Mouse (Mus musculus) heart, adult 9 months (tissue): Measurements from ENCODE around the gene Cby3.
"Not testable (repeated sequence)": the region's sequence is repeated elsewhere in the genome, so short reads cannot be mapped to it uniquely, and the experiment has no call there.

Experiments used
- DNase-seq, 2 experiments: peaks; one replicate each; pipeline ENCODE4 v3.0.0; 2022; ENCODE audit warnings: low spot score in 2 of 2

Gene Cby3

DNA sequence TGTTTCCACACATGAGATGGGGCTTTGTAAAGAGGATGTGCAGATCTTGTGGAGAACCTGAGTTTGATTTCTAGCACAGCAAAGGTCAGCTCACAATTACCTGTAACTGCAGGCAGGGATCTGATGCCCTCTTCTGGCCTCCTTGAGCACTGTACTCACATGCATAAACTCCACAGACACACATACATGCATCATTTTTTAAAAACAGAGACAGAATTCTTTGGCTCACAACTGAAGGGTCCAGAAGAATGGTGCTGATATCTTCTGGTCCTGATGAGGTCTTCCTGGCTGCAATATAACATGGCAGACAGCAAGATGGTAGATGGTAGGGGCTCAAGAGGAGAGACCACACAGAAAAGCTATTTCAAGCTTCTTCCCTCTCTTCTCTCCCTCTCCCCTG, at the start of gene Cby3:
Gene Cby3, plus strand, starts transcription at position 301 of the 400 bp plus-strand sequence.
- no peak for DNase-seq

DNA sequence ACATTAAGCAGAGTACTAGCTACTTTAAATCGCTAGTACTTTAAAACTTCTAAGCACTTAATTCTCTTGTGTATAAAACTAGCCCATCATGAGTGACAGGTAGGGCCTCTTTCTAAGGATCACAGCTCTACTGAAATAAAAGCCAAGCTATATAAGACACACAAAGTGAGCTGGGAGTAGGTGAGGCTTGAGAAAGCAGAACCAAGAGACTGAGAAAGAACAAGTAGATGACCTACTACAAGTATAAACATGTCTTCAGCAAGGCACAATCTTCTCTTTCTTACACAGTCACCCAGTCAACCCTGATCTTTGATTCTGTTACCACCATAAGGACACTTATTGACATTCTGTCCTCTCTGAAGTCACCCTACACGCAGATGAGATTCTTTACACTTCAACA, 41.5 kb upstream of the Cby3 start:
- DNase-seq = no peak

DNA sequence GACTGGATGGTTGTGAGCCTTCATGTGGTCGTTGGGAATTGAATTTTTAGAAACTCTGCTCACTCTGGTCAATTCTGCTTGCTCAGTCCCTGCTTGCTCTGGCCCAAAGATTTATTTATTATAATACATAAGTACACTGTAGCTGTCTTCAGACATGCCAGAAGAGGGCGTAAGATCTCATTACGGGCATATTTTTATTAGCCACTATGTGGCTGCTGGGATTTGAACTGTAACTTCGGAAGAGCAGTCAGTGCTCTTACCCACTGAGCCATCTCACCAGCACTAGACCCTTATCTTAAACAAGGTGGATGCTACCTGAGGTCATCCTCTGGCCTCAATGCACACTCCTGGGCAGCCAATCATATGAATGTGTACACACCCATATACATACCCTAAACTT, 34.9 kb upstream of the Cby3 start:
- not testable (repeated sequence) for DNase-seq

DNA sequence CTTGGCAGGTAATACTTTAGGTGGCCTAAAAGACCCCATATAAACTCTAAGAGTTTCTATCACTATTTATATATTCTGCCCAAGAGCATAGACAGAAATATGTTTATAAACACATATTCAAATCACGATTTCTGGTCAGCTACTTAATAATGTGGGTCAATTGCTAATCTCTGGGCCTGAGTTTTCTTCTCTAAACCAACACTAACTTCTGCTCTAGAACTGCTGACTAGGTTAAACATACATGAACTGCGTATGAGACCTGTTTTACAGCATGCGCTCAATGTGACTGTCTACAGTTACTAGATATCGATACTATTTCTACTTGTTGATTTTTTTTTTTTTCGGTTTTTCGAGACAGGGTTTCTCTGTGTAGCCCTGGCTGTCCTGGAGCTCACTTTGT, 33.0 kb upstream of the Cby3 start:
- no peak for DNase-seq

DNA sequence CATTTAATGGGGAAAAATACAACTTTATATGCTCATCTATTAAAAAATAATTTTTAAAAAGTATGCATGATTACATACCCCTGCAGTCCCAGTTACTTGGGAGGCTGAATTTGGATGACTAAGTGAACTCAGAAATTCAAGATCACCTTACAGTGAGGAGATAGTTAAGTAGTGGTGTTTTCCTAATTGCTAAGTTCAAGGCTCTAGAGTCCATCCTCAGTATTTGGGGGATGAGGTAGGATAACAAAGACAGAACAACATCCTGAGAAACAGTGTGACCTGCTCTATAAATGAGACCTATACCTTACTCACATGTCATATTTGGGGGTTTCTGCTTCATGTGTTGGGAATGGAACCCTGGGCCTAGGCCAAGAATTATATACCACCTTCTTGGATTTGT, 31.9 kb upstream of the Cby3 start:
- DNase-seq = no peak

DNA sequence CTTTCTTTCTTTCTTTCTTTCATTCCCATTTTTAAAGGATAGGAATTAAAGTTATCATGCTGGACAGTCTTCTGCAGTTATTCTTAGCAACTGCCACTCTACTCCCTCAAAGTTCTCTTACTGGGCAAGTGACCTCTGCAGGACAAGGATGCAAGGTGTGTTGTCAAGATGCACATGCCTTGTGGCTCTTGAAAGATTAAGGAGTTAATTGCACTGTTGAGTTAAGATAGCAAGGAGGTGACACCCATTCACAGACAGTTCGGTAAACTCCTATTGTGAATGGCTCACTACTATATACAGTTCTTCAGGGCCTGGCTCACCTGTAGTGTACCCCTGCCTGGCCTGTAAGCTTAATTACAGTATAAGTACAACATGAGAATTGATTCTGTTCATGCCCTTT, 30.4 kb upstream of the Cby3 start:
- no peak for DNase-seq

DNA sequence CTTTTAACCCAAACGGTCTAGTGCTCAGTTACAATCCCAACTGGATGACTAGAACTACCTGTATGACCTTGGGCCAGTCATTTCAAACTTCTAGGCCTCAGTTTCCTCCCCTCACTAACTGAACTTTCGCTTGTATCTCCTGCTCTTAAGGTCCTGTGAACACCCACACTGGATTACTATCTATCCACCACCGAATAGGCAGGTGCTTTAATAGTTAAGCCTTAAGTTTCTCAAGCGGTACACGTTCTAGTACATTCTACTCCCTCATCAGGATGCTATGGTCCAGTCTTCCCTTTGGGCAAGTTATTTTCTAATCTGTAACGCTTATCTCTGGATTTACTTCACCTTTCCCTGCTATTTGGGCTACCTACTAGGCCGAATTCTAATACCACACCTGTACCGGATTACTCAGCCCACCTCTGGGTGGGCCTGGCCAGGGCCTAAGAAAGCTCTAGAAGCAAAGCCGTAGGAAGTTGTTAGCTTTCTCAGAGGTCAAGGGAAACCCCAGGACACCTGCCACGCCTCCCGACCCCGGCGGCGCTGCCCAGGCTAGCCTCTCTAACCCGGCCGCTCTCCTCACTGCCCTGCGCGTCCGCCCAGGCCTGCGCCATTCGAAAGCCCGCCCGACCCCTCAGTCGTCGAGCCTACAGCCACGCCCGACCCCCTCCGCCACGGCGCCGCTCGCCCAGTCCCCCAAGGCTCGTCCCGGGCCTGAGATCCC, 29.4 kb upstream of the Cby3 start:
- peak in 1 of 2 experiments; percentile 8 for DNase-seq

DNA sequence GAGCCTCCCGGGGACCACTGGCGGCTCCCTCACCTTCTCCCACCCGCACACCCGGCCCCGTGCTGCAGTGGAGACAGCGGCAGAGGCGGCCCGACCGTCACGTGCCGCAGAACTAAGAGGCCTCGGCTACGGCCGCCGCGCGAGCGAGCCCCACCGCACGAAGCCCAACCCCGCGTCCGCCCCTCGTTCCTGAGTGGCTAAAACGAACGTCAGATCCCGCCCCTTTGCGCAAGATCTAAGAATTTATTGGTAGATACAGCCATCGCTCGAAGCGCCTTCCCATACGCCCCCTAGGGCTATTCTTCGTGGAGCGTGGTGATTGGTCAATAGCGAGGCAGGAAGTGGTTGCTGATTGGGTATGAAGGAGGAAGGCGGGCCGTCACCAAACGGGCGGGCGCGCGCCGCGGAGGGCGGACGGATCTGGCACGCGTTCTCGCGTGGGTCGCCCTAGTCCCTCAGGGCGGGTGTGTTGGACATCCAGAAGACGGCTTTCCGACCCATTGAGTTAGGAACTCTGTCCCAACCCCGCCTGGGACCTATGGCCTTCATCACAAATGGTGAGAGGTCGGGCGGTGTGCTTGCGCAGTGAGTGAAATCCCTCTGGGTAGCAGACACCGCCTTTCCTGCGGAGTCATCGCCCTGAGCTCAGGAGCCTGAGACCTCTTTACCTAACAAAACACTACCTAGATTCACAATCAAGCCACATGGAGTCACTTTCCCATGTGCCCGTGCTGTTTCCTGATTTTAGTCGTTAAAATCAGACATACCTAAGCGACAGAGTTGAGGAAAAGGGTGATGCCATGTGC, 28.6 kb upstream of the Cby3 start, which contains the start of gene Canx:
Gene Canx, minus strand, starts transcription at position 178 of the 806 bp plus-strand sequence.
- DNase-seq = peak; percentile 99 to 100

DNA sequence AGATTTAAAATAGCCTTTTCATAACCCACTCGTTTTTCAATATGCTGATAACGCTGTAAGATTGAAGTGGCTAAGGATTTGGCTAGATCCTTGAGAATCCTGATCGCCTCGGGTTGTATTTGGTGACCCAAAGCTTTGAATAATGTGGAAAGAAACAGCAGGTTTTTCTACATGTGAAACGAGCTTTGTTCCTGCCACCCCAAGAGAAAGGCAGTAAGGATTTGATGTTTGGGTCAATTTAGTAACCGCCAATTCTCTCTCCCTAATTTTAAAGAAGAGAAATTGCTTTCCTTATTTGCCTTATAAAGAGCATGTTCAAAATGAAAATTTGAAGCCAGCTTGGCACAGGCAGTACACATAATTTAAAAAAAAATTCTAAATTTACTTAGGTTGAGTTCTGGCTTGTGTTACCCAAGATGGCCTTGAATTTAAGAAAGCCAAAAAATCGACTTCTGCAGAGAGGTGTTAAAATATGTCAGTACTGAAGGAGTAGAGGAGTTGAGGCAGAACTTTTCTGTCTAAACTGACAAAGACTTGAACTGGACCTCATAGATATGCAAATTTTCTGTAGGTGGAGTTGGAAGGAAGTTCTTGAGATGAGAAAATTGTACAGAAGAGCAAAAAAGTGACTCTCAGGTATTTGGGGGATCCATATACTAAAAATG, 27.8 kb upstream of the Cby3 start:
- DNase-seq = peak in 1 of 2 experiments; percentile 8

DNA sequence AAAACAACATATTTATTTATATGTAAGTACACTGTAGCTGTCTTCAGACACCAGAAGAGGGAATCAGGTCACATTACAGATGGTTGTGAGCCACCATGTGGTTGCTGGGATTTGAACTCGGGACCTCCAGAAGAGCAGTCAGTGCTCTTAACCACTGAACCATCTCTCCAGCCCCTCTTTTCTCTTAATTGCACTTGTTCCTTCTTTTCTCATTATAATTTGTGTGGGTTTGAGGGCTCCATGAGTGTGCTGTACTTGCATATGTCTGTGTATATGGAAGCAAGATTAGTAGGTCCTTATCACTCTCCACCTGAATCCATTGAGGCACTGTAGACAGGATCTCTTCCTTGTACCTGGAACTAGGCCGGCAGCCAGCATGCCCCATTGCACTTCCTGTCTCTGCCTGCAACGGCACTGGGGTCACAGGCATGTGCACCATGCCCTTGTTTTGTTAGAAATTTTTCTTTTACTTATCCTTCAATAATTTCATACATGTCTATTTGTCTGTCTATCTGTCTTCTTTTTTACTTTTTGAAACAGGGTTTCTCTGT, 26.1 kb upstream of the Cby3 start:
- no peak for DNase-seq

DNA sequence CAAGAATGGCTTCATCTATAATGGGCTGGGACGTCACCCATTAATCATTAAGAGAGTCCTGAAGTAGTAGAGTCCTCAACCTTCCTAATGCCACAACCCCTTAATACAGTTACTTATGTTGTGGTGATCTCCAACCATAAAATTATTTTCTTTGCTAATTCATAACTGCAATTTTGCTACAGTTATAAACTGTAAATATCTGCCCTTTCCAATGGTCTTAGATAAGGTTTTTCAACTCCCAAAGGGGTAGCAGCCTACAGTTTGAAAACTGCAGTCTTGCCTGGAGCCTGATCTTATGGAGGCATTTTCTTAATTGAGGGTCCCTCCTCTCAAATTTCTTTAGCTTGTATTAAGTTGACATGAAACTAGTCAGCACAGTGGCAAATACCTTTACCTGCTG, 24.9 kb upstream of the Cby3 start:
- DNase-seq = no peak

DNA sequence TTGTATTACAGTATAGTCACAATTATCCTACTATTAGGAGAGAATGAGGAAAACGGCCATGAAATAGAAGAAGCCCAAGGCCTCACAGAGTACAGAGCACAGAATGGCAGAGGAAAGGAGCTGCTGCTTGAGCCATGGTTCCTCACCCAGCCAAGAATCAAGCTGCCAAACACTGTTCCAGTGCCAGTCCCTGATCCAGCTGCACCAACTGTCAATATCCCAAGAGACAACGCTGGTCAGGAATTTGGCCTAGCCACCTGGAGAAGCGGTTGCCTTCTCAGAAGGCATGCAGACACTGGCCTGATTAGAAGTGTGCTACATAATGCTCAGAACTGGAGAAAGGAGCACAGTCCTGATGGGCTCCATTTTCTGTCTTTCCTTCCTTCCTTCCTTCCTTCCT, 21.1 kb upstream of the Cby3 start:
- no peak for DNase-seq

DNA sequence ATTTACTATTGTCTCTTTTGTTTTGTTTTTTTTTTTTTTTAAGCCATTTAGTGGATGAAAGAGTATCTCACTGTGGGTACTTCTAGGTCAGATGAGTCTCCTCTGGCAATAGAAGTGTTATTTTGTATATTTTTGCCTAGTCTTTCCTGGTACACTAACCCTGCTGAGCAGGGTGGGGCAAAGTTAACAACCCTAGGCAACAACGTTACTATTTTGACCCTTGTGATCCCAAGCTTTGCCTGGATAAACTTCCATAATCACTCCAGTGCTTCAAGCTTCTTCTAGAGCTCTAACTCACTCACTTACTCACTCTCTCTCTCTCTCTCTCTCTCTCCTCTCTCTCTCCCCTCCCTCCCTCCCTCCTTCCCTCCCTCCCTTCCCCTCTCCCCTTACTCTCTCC, 18.1 kb upstream of the Cby3 start:
- no peak for DNase-seq

DNA sequence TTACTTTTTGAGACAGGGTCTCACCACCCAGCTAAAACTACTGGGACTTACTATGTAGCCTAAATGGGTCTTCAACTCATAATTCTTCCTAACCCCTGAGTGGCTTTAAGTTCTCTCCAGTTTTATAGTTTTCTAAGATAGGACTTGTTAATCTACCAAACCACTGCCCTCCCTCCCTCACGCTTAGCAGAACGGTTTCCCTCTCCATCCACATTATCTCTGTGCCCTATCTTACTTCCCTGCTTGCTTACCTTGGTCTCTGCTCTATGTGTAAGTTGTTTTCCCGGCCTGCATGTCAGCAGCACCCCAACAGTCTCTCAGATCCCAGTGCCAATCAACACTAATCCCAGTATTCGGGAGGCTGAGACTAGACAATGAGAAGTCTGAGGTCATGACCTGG, 17.4 kb upstream of the Cby3 start:
- DNase-seq = no peak

DNA sequence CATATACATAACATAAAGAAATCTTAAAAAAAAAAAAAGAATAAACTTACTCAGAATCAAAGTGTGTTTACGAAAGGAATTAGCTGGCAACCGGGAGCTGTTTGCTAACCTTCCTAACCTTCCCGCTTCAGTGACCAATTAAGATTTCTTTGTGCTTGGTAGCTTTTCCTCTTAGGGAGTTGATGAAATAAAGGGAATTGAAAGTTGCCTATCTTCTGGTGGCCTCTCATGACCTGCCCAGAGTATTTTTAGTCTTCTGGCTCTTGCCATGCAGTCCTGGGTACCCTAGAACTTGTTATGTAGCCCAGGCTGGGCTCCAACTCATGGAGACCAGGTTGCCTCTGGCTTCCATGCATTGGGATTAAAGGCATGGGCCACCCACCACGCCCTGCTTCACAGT, 8.8 kb upstream of the Cby3 start:
- no peak for DNase-seq

DNA sequence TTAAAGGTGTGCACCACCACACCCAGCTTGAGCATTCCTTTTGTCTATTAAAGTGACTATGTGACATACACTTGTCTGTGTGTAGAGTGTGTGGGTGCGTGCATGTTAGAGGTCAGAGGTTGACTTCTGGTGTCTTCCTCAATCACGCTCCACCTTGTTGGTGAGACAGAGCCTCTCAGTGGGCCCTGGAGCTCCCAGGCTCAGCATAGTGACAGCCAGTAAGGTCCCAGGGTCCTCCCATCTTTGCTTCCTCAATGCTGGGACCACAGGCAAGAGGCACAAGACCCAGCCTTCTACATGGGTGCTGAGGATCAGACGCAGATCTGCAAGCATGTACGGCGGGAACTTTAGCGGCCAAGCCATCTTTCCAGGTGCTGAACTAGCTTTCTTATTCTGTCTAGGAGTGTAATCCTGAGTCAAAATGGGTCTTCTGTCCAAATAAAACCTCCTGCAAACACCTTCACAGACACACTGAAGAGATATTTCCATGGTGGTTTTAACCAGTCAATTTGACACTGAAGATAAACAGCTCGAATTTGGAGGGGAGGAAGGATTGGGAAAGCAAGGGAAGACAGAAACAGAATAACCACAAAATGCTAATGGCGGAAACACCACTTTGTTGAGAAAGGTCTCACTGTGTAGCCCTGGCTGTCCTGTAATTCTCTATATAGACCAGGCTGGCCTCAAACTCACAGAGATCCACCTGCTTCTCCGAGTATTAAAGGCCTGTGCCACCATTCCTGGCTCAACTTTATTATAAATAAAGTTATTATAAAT, 7.8 kb upstream of the Cby3 start:
- no peak for DNase-seq

DNA sequence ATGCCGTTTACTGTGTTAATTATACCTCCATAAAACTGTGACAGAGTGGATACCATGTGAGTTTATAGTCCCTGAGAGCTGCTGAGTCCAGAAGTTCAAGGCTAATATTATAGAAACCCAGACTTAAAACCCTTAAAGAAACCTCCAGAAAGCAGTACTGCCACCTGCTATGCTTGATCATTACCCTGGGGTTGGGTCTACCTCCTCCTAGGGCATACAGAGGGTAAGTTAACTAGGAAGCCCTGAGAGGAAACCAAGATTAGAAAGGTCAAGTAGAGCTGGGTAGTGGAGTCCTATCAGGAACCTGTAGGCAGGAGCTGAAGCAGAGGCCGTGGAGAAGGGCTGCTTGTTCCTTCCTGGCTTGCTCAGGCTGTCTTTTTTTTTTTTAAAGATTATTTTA, 2.1 kb upstream of the Cby3 start:
- DNase-seq = no peak

DNA sequence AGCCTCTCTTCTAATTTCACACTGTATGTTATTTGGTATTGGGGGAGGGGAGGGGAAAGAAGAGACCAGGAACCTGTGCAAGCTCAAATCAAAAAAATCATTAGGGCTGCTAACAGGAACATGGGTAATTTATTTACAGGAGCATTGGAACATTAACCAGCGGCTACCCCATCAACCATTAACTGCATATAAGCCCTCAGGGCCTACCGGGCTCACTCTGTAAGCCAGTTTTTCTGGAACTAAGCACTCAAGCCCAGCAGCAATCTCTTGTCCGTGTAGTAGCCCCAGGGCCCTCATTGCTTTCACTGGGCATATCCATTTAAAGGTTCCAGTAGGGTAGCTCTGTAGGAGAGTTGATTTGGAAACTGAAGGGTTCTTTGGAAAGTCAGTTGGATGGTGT, 589 bp downstream of the Cby3 start:
- DNase-seq = no peak

DNA sequence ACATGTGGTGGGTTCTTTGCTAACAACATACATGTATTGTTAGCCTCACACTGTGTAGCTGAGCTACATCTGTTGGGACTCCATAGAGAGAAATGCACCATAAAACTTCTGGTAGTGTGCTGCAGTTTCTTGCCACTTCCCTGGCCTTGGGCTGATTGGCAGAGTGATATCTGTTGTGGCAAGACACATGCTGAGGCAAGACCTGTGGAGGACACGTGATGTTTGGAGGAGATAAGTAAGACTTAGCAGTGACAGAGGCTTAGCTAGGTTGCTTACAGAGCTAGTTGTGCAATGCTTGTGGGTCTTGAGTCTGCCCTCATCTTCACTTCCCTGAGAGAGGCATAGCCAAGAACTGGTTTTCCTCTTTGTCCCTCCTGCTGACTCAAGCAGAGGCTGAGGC, 1.1 kb downstream of the Cby3 start:
- no peak for DNase-seq

DNA sequence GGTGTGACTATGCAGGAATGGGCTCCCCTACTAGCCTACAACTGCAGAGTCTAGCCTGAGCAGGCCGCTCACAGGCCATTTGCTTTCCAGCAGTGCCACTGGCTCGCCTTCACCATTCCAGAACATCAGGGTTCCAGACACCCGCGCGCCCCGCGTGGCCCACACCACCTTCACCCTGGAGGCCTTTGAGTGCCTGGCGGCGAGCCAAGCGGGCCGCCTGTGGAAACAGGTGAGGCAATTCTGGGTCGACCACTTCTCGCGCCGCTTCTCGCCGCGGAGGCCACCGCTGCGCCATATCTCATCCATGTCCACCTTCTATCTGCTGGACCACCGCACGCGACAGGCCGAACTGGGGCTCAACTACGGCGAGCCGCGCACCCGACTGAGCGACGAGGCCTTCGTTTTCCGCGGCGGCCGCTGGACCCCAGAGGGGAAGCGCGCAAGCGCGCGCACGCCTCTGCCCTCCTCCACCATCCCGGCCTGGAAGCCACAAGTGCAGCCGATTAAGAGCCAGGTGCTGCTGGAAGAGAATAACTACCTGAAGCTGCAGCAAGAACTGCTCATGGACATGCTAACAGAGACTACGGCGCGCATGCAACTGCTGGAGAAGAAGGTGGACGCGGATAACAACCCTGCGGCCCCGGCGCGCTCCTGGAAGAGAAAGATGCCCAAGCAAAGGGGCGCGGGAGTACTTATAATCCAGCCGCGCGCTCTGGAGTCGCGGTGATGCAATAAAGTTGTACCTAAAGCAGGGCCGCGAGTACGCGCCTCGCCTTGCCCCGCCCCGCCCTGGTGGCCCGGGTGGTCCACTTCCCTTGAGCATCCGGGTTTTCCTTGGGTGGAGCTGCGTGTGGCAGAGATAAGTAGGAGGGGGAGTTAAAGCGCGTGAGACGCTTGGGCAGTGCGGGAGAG, 4.9 kb downstream of the Cby3 start:
- DNase-seq = peak in 1 of 2 experiments; percentile 21

DNA sequence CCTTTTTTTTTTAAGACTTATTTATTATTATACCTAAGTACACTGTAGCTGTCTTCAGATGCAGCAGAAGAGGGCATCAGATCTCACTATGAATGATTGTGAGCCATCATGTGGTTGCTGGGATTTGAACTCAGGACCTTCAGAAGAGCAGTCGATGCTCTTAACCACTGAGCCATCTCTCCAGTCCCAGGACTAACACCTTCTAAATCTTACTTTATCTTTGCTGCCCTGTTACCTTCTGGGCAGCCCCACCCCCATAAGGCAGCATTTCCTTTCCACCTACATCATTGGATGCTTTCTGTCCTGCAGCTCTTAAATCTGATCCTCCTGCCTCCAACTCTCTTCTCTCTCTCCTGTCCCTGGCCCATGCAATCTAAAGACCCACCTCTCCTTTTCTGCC, 7.0 kb downstream of the Cby3 start:
- not testable (repeated sequence) for DNase-seq
